Mouse (Mus musculus): ENCODE measurements around the gene BC034090. TPM values are rescaled to one million over a fixed set of nuclear protein-coding genes. Genes with fewer than 3 reads are reported as not detected.

The BC034090 gene
- polyA plus RNA-seq, 1 experiment: 4.7 TPM

DNA sequence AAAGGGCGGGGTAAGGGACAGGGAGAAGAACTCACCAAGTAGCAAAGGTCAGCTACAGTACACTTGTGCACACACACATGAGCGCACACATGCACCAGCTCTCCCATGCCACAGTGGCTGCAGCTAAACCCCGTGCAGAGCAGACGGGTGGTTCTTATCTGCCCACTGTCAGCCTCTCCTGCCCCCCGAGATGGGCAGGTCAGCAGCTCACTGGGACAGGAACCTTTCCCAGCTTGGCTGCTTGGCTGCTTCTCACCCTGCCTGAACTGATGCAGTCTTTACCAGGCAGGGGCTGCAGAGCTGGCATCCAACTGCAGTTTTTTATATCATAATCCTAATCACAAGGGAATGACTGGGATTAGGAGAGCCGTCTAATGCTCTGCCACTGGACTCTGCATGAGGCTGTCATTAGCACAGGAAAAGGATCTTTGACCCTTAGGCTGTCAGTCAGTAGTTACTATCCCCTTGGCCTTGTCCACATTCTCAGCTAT is 8.4 kb upstream of the BC034090 start:
- no peak for TF ChIP-seq POLR2A (IDR thresholded peaks at IDR 0.05; ENCODE audit: control insufficient read depth, low read depth, low read length)
- no peak for TF ChIP-seq CTCF (IDR thresholded peaks at IDR 0.05; ENCODE audit: control insufficient read depth, insufficient read depth, insufficient replicate concordance, low read depth, low read length)
- Histone ChIP-seq H3K4me3 (ENCODE audit: control insufficient read depth, low read depth, low read length) (no peak overlapping the region), H3K27ac (ENCODE audit: control insufficient read depth, insufficient read depth, low read depth, low read length) (no peak overlapping the region), H3K4me1 (ENCODE audit: control insufficient read depth, insufficient read depth, low read length) (no peaks in the 10 kb centered on the region), H3K36me3 (ENCODE audit: control insufficient read depth, insufficient read depth, low read length) (no peaks in the 10 kb centered on the region), H3K27me3 (ENCODE audit: control insufficient read depth, insufficient read depth, low read length) (no peaks in the 10 kb centered on the region)

GRCm38 (mm10) chr1:155251596-155251995 is 7.4 kb upstream of the BC034090 start:
- H3K36me3 ChIP-seq (ENCODE audit: control insufficient read depth, insufficient read depth, low read length): no peaks in the 10 kb centered on the region
- no peaks in the 10 kb centered on the region for H3K4me1 ChIP-seq (ENCODE audit: control insufficient read depth, insufficient read depth, low read length)
- no peak overlapping the region for H3K4me3 ChIP-seq (ENCODE audit: control insufficient read depth, low read depth, low read length)
- TF ChIP-seq POLR2A (IDR thresholded peaks at IDR 0.05; ENCODE audit: control insufficient read depth, low read depth, low read length) (no peak), CTCF (IDR thresholded peaks at IDR 0.05; ENCODE audit: control insufficient read depth, insufficient read depth, insufficient replicate concordance, low read depth, low read length) (no peak)
- no peaks in the 10 kb centered on the region for H3K27me3 ChIP-seq (ENCODE audit: control insufficient read depth, insufficient read depth, low read length)
- no peak overlapping the region for H3K27ac ChIP-seq (ENCODE audit: control insufficient read depth, insufficient read depth, low read depth, low read length)

DNA sequence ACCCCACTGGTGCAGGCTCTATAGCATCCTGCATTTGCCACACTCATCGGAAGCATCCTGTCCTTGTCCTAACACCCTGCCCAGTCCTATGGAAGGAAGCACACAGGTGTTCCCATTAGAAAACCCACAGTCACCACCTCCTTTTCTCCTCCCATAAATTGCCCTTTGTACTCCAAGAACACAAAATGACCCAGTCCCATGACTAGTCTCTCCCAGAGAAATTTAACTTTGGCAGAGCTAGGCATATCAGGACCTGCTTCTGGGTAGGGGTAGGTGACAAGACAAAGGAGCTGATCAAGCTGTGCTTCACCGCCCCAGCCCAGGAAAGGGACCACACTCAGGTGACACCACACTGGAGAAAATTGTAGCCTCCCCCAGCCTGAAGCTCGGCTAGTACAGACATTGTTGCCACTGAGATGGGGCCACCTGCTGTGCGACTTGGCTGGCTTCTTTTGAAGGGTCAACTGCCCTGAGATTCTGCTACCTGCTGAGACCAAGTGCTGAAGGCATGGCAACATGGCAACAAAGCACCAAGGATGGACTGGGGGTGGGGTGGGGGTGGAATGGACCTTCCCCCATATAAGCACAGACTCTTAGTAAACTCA is 6.4 kb upstream of the BC034090 start:
- no peak overlapping the region for H3K4me3 ChIP-seq (ENCODE audit: control insufficient read depth, low read depth, low read length)
- no peaks in the 10 kb centered on the region for H3K4me1 ChIP-seq (ENCODE audit: control insufficient read depth, insufficient read depth, low read length)
- H3K27me3 ChIP-seq (ENCODE audit: control insufficient read depth, insufficient read depth, low read length): no peaks in the 10 kb centered on the region
- H3K36me3 ChIP-seq (ENCODE audit: control insufficient read depth, insufficient read depth, low read length): no peaks in the 10 kb centered on the region
- H3K27ac ChIP-seq (ENCODE audit: control insufficient read depth, insufficient read depth, low read depth, low read length): no peak overlapping the region
- TF ChIP-seq POLR2A (IDR thresholded peaks at IDR 0.05; ENCODE audit: control insufficient read depth, low read depth, low read length) (no peak), CTCF (IDR thresholded peaks at IDR 0.05; ENCODE audit: control insufficient read depth, insufficient read depth, insufficient replicate concordance, low read depth, low read length) (no peak)

- H3K27me3 ChIP-seq (ENCODE audit: control insufficient read depth, insufficient read depth, low read length): no peaks in the 10 kb centered on the region
- H3K27ac ChIP-seq (ENCODE audit: control insufficient read depth, insufficient read depth, low read depth, low read length): no peak overlapping the region
- no peak overlapping the region for H3K4me3 ChIP-seq (ENCODE audit: control insufficient read depth, low read depth, low read length)
- no peak for TF ChIP-seq POLR2A (IDR thresholded peaks at IDR 0.05; ENCODE audit: control insufficient read depth, low read depth, low read length)
- no peaks in the 10 kb centered on the region for H3K36me3 ChIP-seq (ENCODE audit: control insufficient read depth, insufficient read depth, low read length)
- peaks cover under 1% of the 10 kb centered on the region; the same call in 1 of the 2 replicates for H3K4me1 ChIP-seq (ENCODE audit: control insufficient read depth, insufficient read depth, low read length)
These were observed 5.7 kb upstream of the BC034090 start for GRCm38 (mm10) chr1:155249896-155250295.

DNA sequence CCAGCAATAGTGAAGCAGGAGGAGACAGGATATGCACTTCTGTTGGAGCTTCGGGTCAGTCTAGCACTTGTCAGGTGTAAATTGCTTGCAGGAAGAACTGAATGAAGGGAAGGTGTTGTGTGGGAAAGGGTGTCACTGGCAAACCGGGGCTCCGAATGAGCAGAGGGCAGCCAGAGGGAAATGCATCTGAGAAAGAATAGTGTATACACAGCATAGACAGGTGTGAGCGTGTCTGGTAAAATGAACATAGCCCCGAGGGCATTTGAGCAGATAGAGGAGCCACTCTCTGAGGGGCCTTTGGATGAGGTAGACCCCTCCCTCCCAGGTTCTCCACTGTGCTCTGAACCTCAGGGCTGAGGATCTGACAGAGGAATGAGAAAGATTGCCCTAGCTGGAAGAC is 3.8 kb upstream of the BC034090 start:
- Histone ChIP-seq H3K27me3 (ENCODE audit: control insufficient read depth, insufficient read depth, low read length) (no peaks in the 10 kb centered on the region; the same call in 1 of the 2 replicates), H3K4me3 (ENCODE audit: control insufficient read depth, low read depth, low read length) (no peak overlapping the region), H3K27ac (ENCODE audit: control insufficient read depth, insufficient read depth, low read depth, low read length) (no peak overlapping the region), H3K4me1 (ENCODE audit: control insufficient read depth, insufficient read depth, low read length) (peaks cover 5% of the 10 kb centered on the region; the same call in 1 of the 2 replicates), H3K36me3 (ENCODE audit: control insufficient read depth, insufficient read depth, low read length) (no peaks in the 10 kb centered on the region)
- TF ChIP-seq CTCF (IDR thresholded peaks at IDR 0.05; ENCODE audit: control insufficient read depth, insufficient read depth, insufficient replicate concordance, low read depth, low read length): no peak
- no peak for TF ChIP-seq POLR2A (IDR thresholded peaks at IDR 0.05; ENCODE audit: control insufficient read depth, low read depth, low read length)

DNA sequence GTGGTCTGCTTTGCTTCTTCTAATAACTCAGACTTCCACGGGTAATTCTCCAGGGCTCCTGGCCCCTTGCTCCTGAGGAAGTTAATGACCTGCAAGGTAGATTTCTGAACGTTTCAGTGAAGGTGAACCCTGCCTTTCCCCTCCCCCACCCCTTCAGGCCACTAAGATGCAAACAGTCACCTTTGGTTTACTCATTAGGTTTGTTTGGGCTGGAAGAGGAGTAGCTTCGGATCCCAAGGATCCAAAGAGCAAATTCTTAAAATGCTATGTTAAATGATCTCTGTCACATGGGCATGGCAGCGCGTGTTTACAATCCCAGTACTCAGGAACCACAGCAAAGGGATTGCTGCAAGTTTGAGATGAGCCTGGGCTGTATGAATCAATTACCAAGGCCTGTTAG is 3.2 kb upstream of the BC034090 start:
- H3K27me3 ChIP-seq (ENCODE audit: control insufficient read depth, insufficient read depth, low read length): no peaks in the 10 kb centered on the region; the same call in 1 of the 2 replicates
- no peak for TF ChIP-seq POLR2A (IDR thresholded peaks at IDR 0.05; ENCODE audit: control insufficient read depth, low read depth, low read length)
- no peak for TF ChIP-seq CTCF (IDR thresholded peaks at IDR 0.05; ENCODE audit: control insufficient read depth, insufficient read depth, insufficient replicate concordance, low read depth, low read length)
- peaks cover 5% of the 10 kb centered on the region; the same call in 1 of the 2 replicates for H3K4me1 ChIP-seq (ENCODE audit: control insufficient read depth, insufficient read depth, low read length)
- H3K27ac ChIP-seq (ENCODE audit: control insufficient read depth, insufficient read depth, low read depth, low read length): no peak overlapping the region
- no peak overlapping the region for H3K4me3 ChIP-seq (ENCODE audit: control insufficient read depth, low read depth, low read length)
- H3K36me3 ChIP-seq (ENCODE audit: control insufficient read depth, insufficient read depth, low read length): no peaks in the 10 kb centered on the region

DNA sequence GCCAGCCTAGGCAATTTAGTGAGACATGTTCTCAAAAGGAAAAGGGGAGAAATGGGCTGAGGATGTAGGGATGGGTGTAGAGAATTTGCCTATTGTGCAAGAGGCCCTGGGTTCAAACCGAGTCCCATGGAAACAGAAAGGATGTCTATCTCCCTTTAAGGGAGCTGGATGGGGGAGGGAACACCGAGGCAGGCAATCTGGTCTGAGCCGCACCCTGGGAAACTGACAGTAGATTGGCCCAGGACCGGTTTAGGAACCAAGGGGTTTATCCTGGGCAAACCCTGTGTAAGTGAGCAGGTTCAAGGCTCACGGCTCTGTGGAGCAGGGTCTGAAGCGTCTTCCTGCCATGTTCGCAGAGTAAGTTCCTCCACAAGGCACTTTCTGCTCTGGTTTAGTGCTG is 1.3 kb upstream of the BC034090 start:
- Histone ChIP-seq H3K36me3 (ENCODE audit: control insufficient read depth, insufficient read depth, low read length) (no peaks in the 10 kb centered on the region), H3K27ac (ENCODE audit: control insufficient read depth, insufficient read depth, low read depth, low read length) (no peak overlapping the region), H3K4me3 (ENCODE audit: control insufficient read depth, low read depth, low read length) (no peak overlapping the region), H3K27me3 (ENCODE audit: control insufficient read depth, insufficient read depth, low read length) (no peaks in the 10 kb centered on the region; the same call in 1 of the 2 replicates), H3K4me1 (ENCODE audit: control insufficient read depth, insufficient read depth, low read length) (peaks cover 5% of the 10 kb centered on the region; the same call in 1 of the 2 replicates)
- no peak for TF ChIP-seq POLR2A (IDR thresholded peaks at IDR 0.05; ENCODE audit: control insufficient read depth, low read depth, low read length)
- no peak for TF ChIP-seq CTCF (IDR thresholded peaks at IDR 0.05; ENCODE audit: control insufficient read depth, insufficient read depth, insufficient replicate concordance, low read depth, low read length)

All from testis, adult 2 months (tissue).